Mouse (Mus musculus): ENCODE data around the gene Vezf1.

GRCm38 (mm10) chr11:88086737-88087627 is 18.9 kb downstream of the Vezf1 start:
- TF ChIP-seq CTCF (conservative IDR thresholded peaks at IDR 0.05; ENCODE audit: low read length) (no peak), POU5F1 (IDR thresholded peaks at IDR 0.05; ENCODE audit: borderline replicate concordance, low read length) (no peak)

All from E14TG2a.4 (cell line).